Mouse (Mus musculus): ENCODE measurements around the gene Otop3. TPM values are rescaled to one million over a fixed set of nuclear protein-coding genes. Genes with fewer than 3 reads are reported as not detected.

The Otop3 gene
- polyA plus RNA-seq, 1 experiment from 2014 or later: not detected

- Histone ChIP-seq H3K4me3 (ENCODE audit: control insufficient read depth in 1 of 2, insufficient read depth in 1 of 2, low read depth in 1 of 2, low read length in 2 of 2) (peak overlapping the region in 1 of 2 experiments; percentile 58; a peak in 2 of 4 replicates), H3K9me3 (ENCODE audit: control insufficient read depth, low read length) (no peaks in the 10 kb centered on the region), H3K36me3 (ENCODE audit: control insufficient read depth, insufficient read depth, low read length) (no peaks in the 10 kb centered on the region), H3K9ac (ENCODE audit: low read length) (no peak overlapping the region), H3K4me1 (ENCODE audit: control insufficient read depth in 2 of 2, insufficient read depth in 2 of 2, low read length in 2 of 2) (peaks cover 8 to 21% of the 10 kb centered on the region in 2 experiments), H3K27me3 (ENCODE audit: control insufficient read depth, insufficient read depth, low read length) (peaks cover 34% of the 10 kb centered on the region), H3K4me2 (ENCODE audit: low read length) (peak overlapping the region; percentile 95), H3K27ac (replicated peaks in 1 of 2; ENCODE audit: control insufficient read depth in 1 of 2, insufficient read depth in 1 of 2, low read depth in 2 of 2, low read length in 2 of 2) (peak overlapping the region in 1 of 2 experiments; percentile 24; a peak in 1 of 4 replicates)
- no peak for ATAC-seq (ENCODE audit: insufficient number of reproducible peaks, insufficient read depth, low FRiP score, low read depth)
- 27% methylated on average over 7 of the region's 7 CpGs for WGBS
These were observed 31.6 kb downstream of the Otop3 start for GRCm38 (mm10) chr11:115366039-115366705.

DNA sequence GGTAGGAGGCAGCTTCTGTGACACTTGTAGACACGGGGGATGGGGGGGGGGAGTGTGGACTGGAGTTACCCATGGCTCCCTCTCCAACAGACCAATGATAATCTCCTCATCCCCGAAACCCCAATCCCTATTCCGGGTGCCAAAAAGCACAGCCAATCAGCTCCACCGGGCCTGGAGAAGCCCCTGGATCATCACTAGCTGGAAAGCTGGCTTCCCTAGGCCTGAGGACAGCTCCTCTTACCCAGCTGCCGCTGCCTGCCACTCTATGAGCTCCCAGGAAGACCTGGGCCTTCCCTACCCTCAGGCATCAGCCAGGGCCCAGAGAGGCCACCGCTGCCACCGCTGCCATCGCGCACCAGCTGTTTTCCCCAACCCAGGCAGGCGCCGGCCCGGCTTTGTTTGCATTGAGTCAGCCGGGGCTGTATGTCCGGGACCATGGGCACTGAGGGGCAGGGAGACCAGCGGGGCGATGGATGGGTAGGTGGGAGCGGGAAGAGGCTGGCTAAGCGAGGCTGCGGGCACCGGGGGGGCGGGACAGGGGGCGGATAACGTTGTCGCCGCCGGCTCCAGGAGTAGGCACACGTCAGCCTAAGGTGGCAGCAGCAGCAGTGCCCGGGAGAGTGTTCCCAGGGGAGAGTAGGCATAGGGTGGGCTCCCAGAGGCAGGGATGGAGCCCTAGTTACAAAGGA is 32.3 kb downstream of the Otop3 start:
- Histone ChIP-seq H3K27me3 (ENCODE audit: control insufficient read depth, insufficient read depth, low read length) (peaks cover 34% of the 10 kb centered on the region), H3K9ac (ENCODE audit: low read length) (peak overlapping the region; percentile 75), H3K36me3 (ENCODE audit: control insufficient read depth, insufficient read depth, low read length) (no peaks in the 10 kb centered on the region), H3K9me3 (ENCODE audit: control insufficient read depth, low read length) (no peaks in the 10 kb centered on the region), H3K4me3 (ENCODE audit: control insufficient read depth in 1 of 2, insufficient read depth in 1 of 2, low read depth in 1 of 2, low read length in 2 of 2) (peak overlapping the region; percentile 58 to 61), H3K4me1 (ENCODE audit: control insufficient read depth in 2 of 2, insufficient read depth in 2 of 2, low read length in 2 of 2) (peaks cover 8 to 21% of the 10 kb centered on the region in 2 experiments), H3K27ac (replicated peaks in 1 of 2; ENCODE audit: control insufficient read depth in 1 of 2, insufficient read depth in 1 of 2, low read depth in 2 of 2, low read length in 2 of 2) (peak overlapping the region in 1 of 2 experiments; percentile 11; a peak in 1 of 4 replicates), H3K4me2 (ENCODE audit: low read length) (peak overlapping the region; percentile 95)
- WGBS: 3% methylated on average over 26 of the region's 28 CpGs
- no peak for ATAC-seq (ENCODE audit: insufficient number of reproducible peaks, insufficient read depth, low FRiP score, low read depth)

DNA sequence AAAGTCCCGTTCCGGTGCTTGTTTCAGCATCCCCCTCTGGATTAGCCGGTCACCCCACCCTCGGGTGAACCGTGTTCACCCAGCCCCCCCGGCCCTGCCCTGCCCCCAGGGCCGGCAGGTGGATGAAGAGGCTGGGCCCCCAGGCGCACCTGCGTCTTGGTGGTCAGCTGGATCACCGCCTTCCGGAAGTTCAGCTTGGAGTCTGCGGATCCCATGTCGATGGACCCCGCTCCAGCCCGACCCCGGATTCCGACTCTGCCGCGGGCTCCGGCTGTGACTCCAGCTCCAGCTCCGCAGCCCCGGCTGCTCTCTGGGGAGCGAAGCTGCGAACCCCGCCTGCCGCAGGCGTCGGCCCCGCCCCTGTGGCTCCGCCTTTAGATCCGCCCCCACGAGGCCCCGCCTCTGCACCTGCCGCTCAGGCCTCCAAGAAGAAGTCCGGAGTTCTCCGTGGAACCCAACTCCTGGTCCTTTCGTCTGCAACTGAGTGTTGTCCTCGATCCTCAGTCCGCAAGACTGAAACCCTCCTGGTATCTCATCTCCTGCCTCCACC is 32.9 kb downstream of the Otop3 start, which contains the start of gene Hid1:
Gene Hid1 (minus strand): TSS at position 362 of the 550 bp plus-strand sequence.
- Histone ChIP-seq H3K4me3 (ENCODE audit: control insufficient read depth in 1 of 2, insufficient read depth in 1 of 2, low read depth in 1 of 2, low read length in 2 of 2) (peak within 1 kb of the TSS; percentile 58 to 61), H3K36me3 (ENCODE audit: control insufficient read depth, insufficient read depth, low read length) (no peaks in the 10 kb centered on the region), H3K4me1 (ENCODE audit: control insufficient read depth in 2 of 2, insufficient read depth in 2 of 2, low read length in 2 of 2) (peaks cover 8 to 21% of the 10 kb centered on the region in 2 experiments), H3K9ac (ENCODE audit: low read length) (peak within 1 kb of the TSS; percentile 75), H3K27ac (replicated peaks in 1 of 2; ENCODE audit: control insufficient read depth in 1 of 2, insufficient read depth in 1 of 2, low read depth in 2 of 2, low read length in 2 of 2) (peak within 1 kb of the TSS in 1 of 2 experiments; percentile 11; a peak in 1 of 4 replicates), H3K4me2 (ENCODE audit: low read length) (peak within 1 kb of the TSS; percentile 95), H3K9me3 (ENCODE audit: control insufficient read depth, low read length) (no peaks in the 10 kb centered on the region), H3K27me3 (ENCODE audit: control insufficient read depth, insufficient read depth, low read length) (peaks cover 34% of the 10 kb centered on the region)
- under 1% methylated on average over 38 of the region's 39 CpGs for WGBS
- peak; percentile 49; the same call in 1 of the 2 replicates for ATAC-seq (ENCODE audit: insufficient number of reproducible peaks, insufficient read depth, low FRiP score, low read depth)

GRCm38 (mm10) chr11:115370368-115370767 is 35.8 kb downstream of the Otop3 start:
- H3K9ac ChIP-seq (ENCODE audit: low read length): no peak overlapping the region
- H3K4me1 ChIP-seq (ENCODE audit: control insufficient read depth in 2 of 2, insufficient read depth in 2 of 2, low read length in 2 of 2): peaks cover 17 to 29% of the 10 kb centered on the region in 2 experiments
- no peak overlapping the region for H3K27ac ChIP-seq (replicated peaks in 1 of 2; ENCODE audit: control insufficient read depth in 1 of 2, insufficient read depth in 1 of 2, low read depth in 2 of 2, low read length in 2 of 2)
- no peaks in the 10 kb centered on the region for H3K36me3 ChIP-seq (ENCODE audit: control insufficient read depth, insufficient read depth, low read length)
- H3K9me3 ChIP-seq (ENCODE audit: control insufficient read depth, low read length): no peaks in the 10 kb centered on the region
- H3K27me3 ChIP-seq (ENCODE audit: control insufficient read depth, insufficient read depth, low read length): peaks cover 37% of the 10 kb centered on the region
- WGBS: 49% methylated on average over 7 of the region's 7 CpGs
- no peak overlapping the region for H3K4me2 ChIP-seq (ENCODE audit: low read length)
- no peak overlapping the region for H3K4me3 ChIP-seq (ENCODE audit: control insufficient read depth in 1 of 2, insufficient read depth in 1 of 2, low read depth in 1 of 2, low read length in 2 of 2)
- no peak for ATAC-seq (ENCODE audit: insufficient number of reproducible peaks, insufficient read depth, low FRiP score, low read depth)

DNA sequence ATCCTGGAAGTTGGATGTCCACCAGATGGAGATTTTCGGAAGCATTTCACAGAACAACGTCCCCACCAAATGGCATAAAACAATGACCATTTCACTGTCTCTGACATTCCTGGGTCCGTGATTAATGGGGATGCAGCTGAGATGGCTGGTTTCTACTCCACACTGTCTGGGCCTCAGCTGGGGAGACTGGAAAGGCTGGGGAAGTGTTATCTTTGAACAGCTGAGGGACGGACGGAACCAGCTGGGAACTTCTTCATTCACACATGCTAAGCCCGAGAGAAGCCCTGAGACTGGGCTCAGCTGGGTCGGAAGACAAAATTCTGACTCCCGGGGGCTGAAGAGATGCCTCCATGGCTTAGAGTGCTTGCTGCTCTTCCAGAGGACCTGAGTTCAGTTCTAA is 36.8 kb downstream of the Otop3 start:
- H3K27ac ChIP-seq (replicated peaks in 1 of 2; ENCODE audit: control insufficient read depth in 1 of 2, insufficient read depth in 1 of 2, low read depth in 2 of 2, low read length in 2 of 2): no peak overlapping the region
- H3K4me2 ChIP-seq (ENCODE audit: low read length): no peak overlapping the region
- no peak overlapping the region for H3K4me3 ChIP-seq (ENCODE audit: control insufficient read depth in 1 of 2, insufficient read depth in 1 of 2, low read depth in 1 of 2, low read length in 2 of 2)
- peaks cover 35% of the 10 kb centered on the region for H3K27me3 ChIP-seq (ENCODE audit: control insufficient read depth, insufficient read depth, low read length)
- WGBS: 62% methylated on average over 8 of the region's 8 CpGs
- no peak overlapping the region for H3K9ac ChIP-seq (ENCODE audit: low read length)
- peaks cover 14 to 20% of the 10 kb centered on the region in 2 experiments for H3K4me1 ChIP-seq (ENCODE audit: control insufficient read depth in 2 of 2, insufficient read depth in 2 of 2, low read length in 2 of 2)
- no peak for ATAC-seq (ENCODE audit: insufficient number of reproducible peaks, insufficient read depth, low FRiP score, low read depth)
- no peaks in the 10 kb centered on the region for H3K9me3 ChIP-seq (ENCODE audit: control insufficient read depth, low read length)
- H3K36me3 ChIP-seq (ENCODE audit: control insufficient read depth, insufficient read depth, low read length): no peaks in the 10 kb centered on the region

DNA sequence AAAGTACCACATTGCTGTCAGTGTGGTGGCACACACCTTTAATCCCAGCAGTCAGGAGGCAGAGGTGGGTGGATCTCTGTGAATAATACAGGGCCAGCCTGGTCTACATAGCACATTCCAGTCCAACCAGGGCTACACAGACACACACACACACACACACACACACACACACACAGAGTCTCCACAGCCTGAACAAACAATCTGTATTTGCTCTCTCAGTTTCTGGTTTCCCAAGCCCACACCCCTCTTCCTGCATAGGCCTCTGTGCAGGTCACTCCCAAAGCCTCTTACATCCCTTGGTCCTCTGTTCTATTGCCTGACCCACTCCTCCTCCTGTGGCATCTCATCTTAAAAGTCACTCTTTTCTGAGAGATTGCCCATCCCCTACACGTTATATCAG is 37.5 kb downstream of the Otop3 start:
- H3K4me1 ChIP-seq (ENCODE audit: control insufficient read depth in 2 of 2, insufficient read depth in 2 of 2, low read length in 2 of 2): peaks cover 11 to 13% of the 10 kb centered on the region in 2 experiments
- H3K36me3 ChIP-seq (ENCODE audit: control insufficient read depth, insufficient read depth, low read length): no peaks in the 10 kb centered on the region
- H3K27ac ChIP-seq (replicated peaks in 1 of 2; ENCODE audit: control insufficient read depth in 1 of 2, insufficient read depth in 1 of 2, low read depth in 2 of 2, low read length in 2 of 2): no peak overlapping the region
- peaks cover 29% of the 10 kb centered on the region for H3K27me3 ChIP-seq (ENCODE audit: control insufficient read depth, insufficient read depth, low read length)
- H3K4me3 ChIP-seq (ENCODE audit: control insufficient read depth in 1 of 2, insufficient read depth in 1 of 2, low read depth in 1 of 2, low read length in 2 of 2): no peak overlapping the region
- 43% methylated on average over 1 of the region's 1 CpGs for WGBS
- no peak for ATAC-seq (ENCODE audit: insufficient number of reproducible peaks, insufficient read depth, low FRiP score, low read depth)
- no peak overlapping the region for H3K9ac ChIP-seq (ENCODE audit: low read length)
- no peaks in the 10 kb centered on the region for H3K9me3 ChIP-seq (ENCODE audit: control insufficient read depth, low read length)
- no peak overlapping the region for H3K4me2 ChIP-seq (ENCODE audit: low read length)

- H3K9me3 ChIP-seq (ENCODE audit: control insufficient read depth, low read length): no peaks in the 10 kb centered on the region
- H3K4me3 ChIP-seq (ENCODE audit: control insufficient read depth in 1 of 2, insufficient read depth in 1 of 2, low read depth in 1 of 2, low read length in 2 of 2): no peak overlapping the region
- H3K36me3 ChIP-seq (ENCODE audit: control insufficient read depth, insufficient read depth, low read length): no peaks in the 10 kb centered on the region
- 48% methylated on average over 2 of the region's 2 CpGs for WGBS
- H3K4me1 ChIP-seq (ENCODE audit: control insufficient read depth in 2 of 2, insufficient read depth in 2 of 2, low read length in 2 of 2): peaks cover 9% of the 10 kb centered on the region in 2 experiments
- H3K9ac ChIP-seq (ENCODE audit: low read length): no peak overlapping the region
- H3K4me2 ChIP-seq (ENCODE audit: low read length): no peak overlapping the region
- no peak for ATAC-seq (ENCODE audit: insufficient number of reproducible peaks, insufficient read depth, low FRiP score, low read depth)
- peaks cover 24% of the 10 kb centered on the region for H3K27me3 ChIP-seq (ENCODE audit: control insufficient read depth, insufficient read depth, low read length)
- H3K27ac ChIP-seq (replicated peaks in 1 of 2; ENCODE audit: control insufficient read depth in 1 of 2, insufficient read depth in 1 of 2, low read depth in 2 of 2, low read length in 2 of 2): no peak overlapping the region
These were observed 38.2 kb downstream of the Otop3 start for GRCm38 (mm10) chr11:115372737-115373136.
